Mouse (Mus musculus) testis, adult 2 months (tissue): ENCODE measurements around the gene Apobec1. TPM values are rescaled to one million over a fixed set of nuclear protein-coding genes. Genes with fewer than 3 reads are reported as not detected.

ENCODE experiments used
- H3K27ac ChIP-seq: fragments of 200-500 bp; 2 replicates; pipeline ENCODE4 v1.5.1; 2012; ENCODE audit warnings: low read depth, low read length; ENCODE audit not compliant: control insufficient read depth, insufficient read depth
- H3K27me3 ChIP-seq: fragments of 200-500 bp; 2 replicates; pipeline ENCODE4 v1.6.1; 2012; ENCODE audit warnings: mild to moderate bottlenecking, low read length, moderate library complexity; ENCODE audit not compliant: control insufficient read depth, insufficient read depth
- H3K36me3 ChIP-seq: fragments of 200-500 bp; 2 replicates; pipeline ENCODE4 v1.6.1; 2012; ENCODE audit warnings: mild to moderate bottlenecking, low read length; ENCODE audit not compliant: control insufficient read depth, insufficient read depth
- H3K4me1 ChIP-seq: fragments of 200-500 bp; 2 replicates; pipeline ENCODE4 v1.6.1; 2012; ENCODE audit warnings: low read length; ENCODE audit not compliant: control insufficient read depth, insufficient read depth
- H3K4me3 ChIP-seq: fragments of 200-500 bp; 2 replicates; pipeline ENCODE4 v1.5.1; 2012; ENCODE audit warnings: low read depth, mild to moderate bottlenecking, low read length, moderate library complexity, mixed read lengths; ENCODE audit not compliant: control insufficient read depth
- CTCF ChIP-seq: fragments of 200-500 bp; IDR thresholded peaks from 2 replicates; pipeline ENCODE4 v1.5.1; 2012; ENCODE audit warnings: low read depth, mild to moderate bottlenecking, inconsistent platforms, low read length, moderate library complexity; ENCODE audit not compliant: control insufficient read depth, insufficient read depth, insufficient replicate concordance
- POLR2A ChIP-seq: fragments of 200-500 bp; IDR thresholded peaks from 2 replicates; pipeline ENCODE4 v1.6.1; 2012; ENCODE audit warnings: low read depth, mild to moderate bottlenecking, inconsistent platforms, low read length, moderate library complexity; ENCODE audit not compliant: control insufficient read depth
- polyA plus RNA-seq: library from polyadenylated mRNA; depleted of rRNA; stranded (reverse); fragments of >200 nt; gene quantifications from 2 replicates; pipeline ENCODE4 v1.2.3, GENCODE M21; 2012

The Apobec1 gene
- polyA plus RNA-seq, 1 experiment: 1.7 TPM

GRCm38 (mm10) chr6:122627469-122628108 is 25.3 kb upstream of the Apobec1 start:
- Histone ChIP-seq H3K36me3 (no peaks in the 10 kb centered on the region), H3K4me1 (peaks cover 6% of the 10 kb centered on the region), H3K4me3 (no peak overlapping the region; the same call in 1 of the 2 replicates), H3K27ac (no peak overlapping the region), H3K27me3 (peaks cover 5% of the 10 kb centered on the region; the same call in 1 of the 2 replicates)
- no peak for TF ChIP-seq POLR2A

GRCm38 (mm10) chr6:122626110-122626509 is 23.9 kb upstream of the Apobec1 start, which contains the start of gene Dppa3:
Dppa3 (plus strand) TSS chr6:122626410.
- peaks cover 6% of the 10 kb centered on the region for H3K4me1 ChIP-seq
- peaks cover 5% of the 10 kb centered on the region; the same call in 1 of the 2 replicates for H3K27me3 ChIP-seq
- no peaks in the 10 kb centered on the region for H3K36me3 ChIP-seq
- no peak within 1 kb of the TSS for H3K27ac ChIP-seq
- no peak within 1 kb of the TSS; the same call in none of the 2 replicates for H3K4me3 ChIP-seq
- TF ChIP-seq POLR2A: no peak
- TF ChIP-seq CTCF: no peak

- Histone ChIP-seq H3K4me1 (peaks cover 6% of the 10 kb centered on the region), H3K27ac (no peak overlapping the region), H3K36me3 (no peaks in the 10 kb centered on the region), H3K4me3 (no peak overlapping the region), H3K27me3 (peaks cover 5% of the 10 kb centered on the region; the same call in 1 of the 2 replicates)
- no peak for TF ChIP-seq POLR2A
- TF ChIP-seq CTCF: no peak
These were observed 22.9 kb upstream of the Apobec1 start for GRCm38 (mm10) chr6:122625156-122625555.

- no peak for TF ChIP-seq CTCF
- TF ChIP-seq POLR2A: no peak
- H3K27me3 ChIP-seq: peaks cover 5% of the 10 kb centered on the region; the same call in 1 of the 2 replicates
- H3K27ac ChIP-seq: no peak overlapping the region
- no peak overlapping the region for H3K4me3 ChIP-seq
- peaks cover 6% of the 10 kb centered on the region for H3K4me1 ChIP-seq
- H3K36me3 ChIP-seq: no peaks in the 10 kb centered on the region
These were observed 22.2 kb upstream of the Apobec1 start for GRCm38 (mm10) chr6:122624480-122624879.

- H3K4me3 ChIP-seq: no peak overlapping the region
- no peaks in the 10 kb centered on the region for H3K27me3 ChIP-seq
- TF ChIP-seq CTCF (no peak), POLR2A (no peak)
- H3K27ac ChIP-seq: no peak overlapping the region
- no peaks in the 10 kb centered on the region for H3K36me3 ChIP-seq
- H3K4me1 ChIP-seq: no peaks in the 10 kb centered on the region
These were observed 18.8 kb upstream of the Apobec1 start for GRCm38 (mm10) chr6:122621066-122621465.

GRCm38 (mm10) chr6:122616022-122616421 is 13.8 kb upstream of the Apobec1 start:
- H3K27ac ChIP-seq: no peak overlapping the region
- H3K36me3 ChIP-seq: no peaks in the 10 kb centered on the region
- H3K4me3 ChIP-seq: no peak overlapping the region
- H3K4me1 ChIP-seq: no peaks in the 10 kb centered on the region
- TF ChIP-seq POLR2A: no peak
- TF ChIP-seq CTCF: no peak
- H3K27me3 ChIP-seq: no peaks in the 10 kb centered on the region

- no peaks in the 10 kb centered on the region for H3K36me3 ChIP-seq
- TF ChIP-seq CTCF: peak; percentile 21; the same call in 1 of the 2 replicates
- TF ChIP-seq POLR2A: no peak
- no peak overlapping the region for H3K4me3 ChIP-seq
- peaks cover 7% of the 10 kb centered on the region for H3K4me1 ChIP-seq
- no peaks in the 10 kb centered on the region for H3K27me3 ChIP-seq
- no peak overlapping the region for H3K27ac ChIP-seq
These were observed 11.8 kb upstream of the Apobec1 start for GRCm38 (mm10) chr6:122614047-122614446.

- no peak for TF ChIP-seq CTCF
- TF ChIP-seq POLR2A: no peak
- Histone ChIP-seq H3K4me3 (no peak overlapping the region), H3K36me3 (no peaks in the 10 kb centered on the region), H3K27ac (no peak overlapping the region), H3K4me1 (peaks cover 9% of the 10 kb centered on the region), H3K27me3 (no peaks in the 10 kb centered on the region)
These were observed 10.2 kb upstream of the Apobec1 start for GRCm38 (mm10) chr6:122612426-122612825.
